ENCODE assay signal across 10 mouse cellular contexts in the genomic region with DNA sequence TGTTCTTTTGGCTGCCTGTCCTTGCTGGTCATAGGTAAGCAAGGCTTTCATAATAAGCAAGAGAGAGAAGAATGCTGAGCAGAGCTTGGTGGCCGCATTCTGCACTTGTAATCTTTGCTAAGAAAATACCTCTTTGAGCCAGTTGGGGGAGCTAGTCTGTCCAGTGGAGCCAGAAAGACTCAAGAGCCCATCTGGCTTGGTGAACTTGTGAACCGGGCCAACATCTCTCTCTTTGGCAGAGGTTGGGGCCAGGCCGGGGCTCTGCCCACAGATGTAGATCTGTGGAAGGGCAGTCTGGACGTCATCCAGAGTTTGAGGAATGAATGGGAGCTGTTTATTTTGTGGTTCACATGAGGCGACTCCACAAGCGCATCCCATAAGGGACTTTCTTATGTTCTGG. TPM values are rescaled to one million over a fixed set of nuclear protein-coding genes. Genes with fewer than 3 reads are reported as not detected.
DNase-seq lines count a peak whose midpoint lies in the region; ATAC-seq and TF ChIP-seq lines count a peak whose summit lies in the region.
"Had no signal": no experiment of that assay in that cellular context is flagged by ENCODE, and none has a peak within 500 bp of the region (broad histone marks: within the 10 kb centered on the region; RNA-seq: fewer than 3 reads in every experiment).

No protein-coding gene starts in this region.

- H3K9me3 ChIP-seq in forebrain, postnatal 0 days (ENCODE audit: low read length) = no peaks in the 10 kb centered on the region
- H3K9me3 ChIP-seq in forebrain, embryonic 15.5 days = no peaks in the 10 kb centered on the region
- H3K9me3 ChIP-seq in liver, embryonic 14.5 days (ENCODE audit: control insufficient read depth, low read length) = no peaks in the 10 kb centered on the region
- H3K9me3 ChIP-seq in liver, embryonic 11.5 days (ENCODE audit: control insufficient read depth, low read length) = no peaks in the 10 kb centered on the region
- H3K9me3 ChIP-seq in ES-Bruce4 (replicated peaks; ENCODE audit: control insufficient read depth, insufficient read depth, low read length, poor library complexity, severe bottlenecking) = no peaks in the 10 kb centered on the region
- H3K9me3 ChIP-seq in kidney, embryonic 16.5 days (ENCODE audit: low read length) = no peaks in the 10 kb centered on the region
- H3K9me3 ChIP-seq: G1E had no signal

- no peak overlapping the region for H3K9ac ChIP-seq in forebrain, postnatal 0 days
- no peak overlapping the region for H3K9ac ChIP-seq in forebrain, embryonic 15.5 days (replicated peaks)
- no peak overlapping the region for H3K9ac ChIP-seq in liver, embryonic 14.5 days (replicated peaks)
- H3K9ac ChIP-seq in liver, embryonic 11.5 days (ENCODE audit: low read depth, low read length) = no peak overlapping the region
- no peak overlapping the region for H3K9ac ChIP-seq in ES-Bruce4 (ENCODE audit: low read depth, poor library complexity, severe bottlenecking)
- no peak overlapping the region for H3K9ac ChIP-seq in kidney, embryonic 16.5 days (replicated peaks; ENCODE audit: low read length)

- H3K27ac ChIP-seq in forebrain, postnatal 0 days (ENCODE audit: low read depth, low read length) = no peak overlapping the region
- H3K27ac ChIP-seq in forebrain, embryonic 15.5 days (replicated peaks) = no peak overlapping the region
- H3K27ac ChIP-seq in liver, embryonic 14.5 days = no peak overlapping the region
- no peak overlapping the region for H3K27ac ChIP-seq in liver, embryonic 11.5 days (ENCODE audit: low read depth, low read length)
- no peak overlapping the region for H3K27ac ChIP-seq in ES-Bruce4 (ENCODE audit: insufficient read depth, low read length)
- no peak overlapping the region for H3K27ac ChIP-seq in kidney, embryonic 16.5 days (ENCODE audit: low read length)

- no peaks in the 10 kb centered on the region for H3K27me3 ChIP-seq in forebrain, postnatal 0 days (ENCODE audit: insufficient read depth, low read length)
- no peaks in the 10 kb centered on the region for H3K27me3 ChIP-seq in forebrain, embryonic 15.5 days
- H3K27me3 ChIP-seq in liver, embryonic 14.5 days (ENCODE audit: control insufficient read depth, insufficient read depth, low read length) = no peaks in the 10 kb centered on the region
- H3K27me3 ChIP-seq in liver, embryonic 11.5 days (replicated peaks; ENCODE audit: control insufficient read depth, insufficient read depth, low read length) = no peaks in the 10 kb centered on the region
- H3K27me3 ChIP-seq in ES-Bruce4 (ENCODE audit: control insufficient read depth, insufficient read depth, low read length, poor library complexity, severe bottlenecking) = no peaks in the 10 kb centered on the region
- H3K27me3 ChIP-seq in kidney, embryonic 16.5 days (ENCODE audit: insufficient read depth, low read length) = no peaks in the 10 kb centered on the region

- peak; percentile 55 for TF ChIP-seq CTCF in forebrain, postnatal 0 days (IDR thresholded peaks at IDR 0.05; ENCODE audit: low read depth)
- peak; percentile 32; the same call in 1 of the 2 replicates for TF ChIP-seq CTCF in liver, embryonic 14.5 days (IDR thresholded peaks at IDR 0.05; ENCODE audit: low read depth)
- peak; percentile 25 for TF ChIP-seq CTCF in ES-Bruce4 (IDR thresholded peaks at IDR 0.05; ENCODE audit: low read depth, low read length)

- no peak overlapping the region for H3K4me2 ChIP-seq in forebrain, postnatal 0 days (ENCODE audit: low read depth)
- no peak overlapping the region for H3K4me2 ChIP-seq in forebrain, embryonic 15.5 days (replicated peaks)
- no peak overlapping the region for H3K4me2 ChIP-seq in liver, embryonic 14.5 days (ENCODE audit: low read depth)
- no peak overlapping the region for H3K4me2 ChIP-seq in liver, embryonic 11.5 days
- H3K4me2 ChIP-seq in kidney, embryonic 16.5 days (replicated peaks; ENCODE audit: low read depth, low read length) = no peak overlapping the region

- H3K4me1 ChIP-seq in forebrain, postnatal 0 days (ENCODE audit: insufficient read depth) = no peaks in the 10 kb centered on the region
- H3K4me1 ChIP-seq in forebrain, embryonic 15.5 days = no peaks in the 10 kb centered on the region
- no peaks in the 10 kb centered on the region for H3K4me1 ChIP-seq in liver, embryonic 14.5 days (replicated peaks; ENCODE audit: control insufficient read depth in 2 of 2, insufficient read depth in 2 of 2, low read length in 1 of 2)
- no peaks in the 10 kb centered on the region for H3K4me1 ChIP-seq in liver, embryonic 11.5 days (replicated peaks; ENCODE audit: control insufficient read depth, insufficient read depth, low read length)
- H3K4me1 ChIP-seq in ES-Bruce4 (ENCODE audit: control insufficient read depth, insufficient read depth, low read length) = no peaks in the 10 kb centered on the region
- H3K4me1 ChIP-seq in kidney, embryonic 16.5 days (ENCODE audit: insufficient read depth, low read length) = no peaks in the 10 kb centered on the region

- H3K36me3 ChIP-seq in forebrain, postnatal 0 days (ENCODE audit: insufficient read depth) = no peaks in the 10 kb centered on the region
- H3K36me3 ChIP-seq in forebrain, embryonic 15.5 days = no peaks in the 10 kb centered on the region
- H3K36me3 ChIP-seq in liver, embryonic 14.5 days (replicated peaks; ENCODE audit: control insufficient read depth, insufficient read depth, low read depth) = no peaks in the 10 kb centered on the region
- H3K36me3 ChIP-seq in liver, embryonic 11.5 days (ENCODE audit: control insufficient read depth, insufficient read depth, low read length) = no peaks in the 10 kb centered on the region
- H3K36me3 ChIP-seq in ES-Bruce4 (ENCODE audit: control insufficient read depth, insufficient read depth, low read length, poor library complexity, severe bottlenecking) = no peaks in the 10 kb centered on the region
- no peaks in the 10 kb centered on the region for H3K36me3 ChIP-seq in kidney, embryonic 16.5 days (ENCODE audit: insufficient read depth, low read length)
- H3K36me3 ChIP-seq: G1E had no signal

- TF ChIP-seq POLR2A in ES-Bruce4 (IDR thresholded peaks at IDR 0.05; ENCODE audit: insufficient read depth, low read length) = no peak

- no peak overlapping the region for H3K4me3 ChIP-seq in forebrain, postnatal 0 days (ENCODE audit: low read depth, low read length)
- no peak overlapping the region for H3K4me3 ChIP-seq in forebrain, embryonic 15.5 days
- H3K4me3 ChIP-seq in liver, embryonic 14.5 days (ENCODE audit: insufficient read depth in 1 of 2, low read depth in 2 of 2, low read length in 2 of 2) = no peak overlapping the region
- no peak overlapping the region for H3K4me3 ChIP-seq in liver, embryonic 11.5 days (ENCODE audit: low read depth, low read length)
- no peak overlapping the region for H3K4me3 ChIP-seq in ES-Bruce4 (ENCODE audit: low read depth, low read length)
- H3K4me3 ChIP-seq in kidney, embryonic 16.5 days (ENCODE audit: low read length) = no peak overlapping the region

- WGBS in forebrain, postnatal 0 days = 71% methylated on average over 6 of the region's 6 CpGs
- WGBS in forebrain, embryonic 15.5 days = 80% methylated on average over 6 of the region's 6 CpGs
- WGBS in liver, embryonic 14.5 days (ENCODE audit: insufficient replicate concordance) = 55% methylated on average over 6 of the region's 6 CpGs
- whole genome bisulfite sequencing in liver, embryonic 11.5 days = 74% methylated on average over 6 of the region's 6 CpGs
- WGBS in kidney, embryonic 16.5 days = 63% methylated on average over 6 of the region's 6 CpGs

- no peak for TF ChIP-seq EP300 in liver, embryonic 14.5 days (IDR thresholded peaks at IDR 0.05; ENCODE audit: low read depth)
- TF ChIP-seq EP300 in ES-Bruce4 (IDR thresholded peaks at IDR 0.05; ENCODE audit: insufficient read depth, low read depth, low read length) = no peak

- no peak for ATAC-seq in forebrain, postnatal 0 days
- no peak for ATAC-seq in forebrain, embryonic 15.5 days (replicated peaks)
- ATAC-seq in liver, embryonic 14.5 days (ENCODE audit: insufficient read depth) = no peak
- ATAC-seq in liver, embryonic 11.5 days (replicated peaks; ENCODE audit: low FRiP score) = no peak
- 0 out of 2 replicates have a peak, but pooled peaks have one; percentile 20 for ATAC-seq in granulocyte monocyte progenitor cell, adult 5-6 weeks (replicated peaks; ENCODE audit: poor library complexity, severe bottlenecking)
- ATAC-seq in kidney, embryonic 16.5 days (ENCODE audit: low FRiP score, low TSS enrichment) = no peak

- no peak for DNase-seq in forebrain, postnatal 0 days
- no peak for DNase-seq in liver, embryonic 14.5 days (ENCODE audit: low read depth in 3 of 3, low spot score in 3 of 3)
- DNase-seq in liver, embryonic 11.5 days (ENCODE audit: low spot score) = no peak
- DNase-seq in kidney, adult 9 months = no peak
- DNase-seq: thymus, postnatal 25 days had no signal

RNA-seq across cellular contexts. Expression of gene Plekhb2, which starts 44.1 kb away (rescaled TPM):
- 74.1 and 80.5 TPM in 2 replicates for total RNA-seq in forebrain, postnatal 0 days (2014; rRNA removed)
- 72.6 and 86.1 TPM in 2 replicates for polyA plus RNA-seq in forebrain, postnatal 0 days (2015; fragmentation: Nextera tagmentation; extraction: Ambion mirVana)
- 64.2 and 71.8 TPM in 2 replicates for polyA plus RNA-seq in forebrain, embryonic 15.5 days (2015; fragmentation: Nextera tagmentation; extraction: Ambion mirVana)
- 2.9 and 4.0 TPM in 2 replicates for polyA plus RNA-seq in liver, embryonic 14.5 days (2012; rRNA removed)
- 8.0 and 8.1 TPM in 2 replicates for polyA plus RNA-seq in liver, embryonic 14.5 days (2014; fragmentation: Nextera tagmentation; extraction: Ambion mirVana)
- polyA plus RNA-seq in liver, embryonic 11.5 days (2014; fragmentation: Nextera tagmentation; extraction: Ambion mirVana) = 18.0 and 19.5 TPM in 2 replicates
- polyA plus RNA-seq in ES-Bruce4 (2011; ENCODE audit: insufficient read depth, insufficient read length, low read depth, missing spikeins) = 23.0 and 33.3 TPM in 2 replicates
- total RNA-seq in granulocyte monocyte progenitor cell, adult 5-6 weeks (2014; fragmentation: Nextera tagmentation) = 26.0 and 29.6 TPM in 2 replicates
- 16.4 and 19.3 TPM in 2 replicates for total RNA-seq in granulocyte monocyte progenitor cell, adult 5-6 weeks (2017)
- 53.2 and 58.0 TPM in 2 replicates for polyA plus RNA-seq in kidney, embryonic 16.5 days (2015; fragmentation: Nextera tagmentation; extraction: Ambion mirVana)

RNA-seq across cellular contexts. Expression of gene Fam168b, which starts 51.0 kb away (rescaled TPM):
- total RNA-seq in forebrain, postnatal 0 days (2014; rRNA removed) = 244 and 334 TPM in 2 replicates
- polyA plus RNA-seq in forebrain, postnatal 0 days (2015; fragmentation: Nextera tagmentation; extraction: Ambion mirVana) = 81.9 and 100 TPM in 2 replicates
- 169 and 171 TPM in 2 replicates for polyA plus RNA-seq in forebrain, embryonic 15.5 days (2015; fragmentation: Nextera tagmentation; extraction: Ambion mirVana)
- polyA plus RNA-seq in liver, embryonic 14.5 days (2012; rRNA removed) = 19.8 and 22.9 TPM in 2 replicates
- polyA plus RNA-seq in liver, embryonic 14.5 days (2014; fragmentation: Nextera tagmentation; extraction: Ambion mirVana) = 11.0 and 13.0 TPM in 2 replicates
- polyA plus RNA-seq in liver, embryonic 11.5 days (2014; fragmentation: Nextera tagmentation; extraction: Ambion mirVana) = 54.5 and 56.3 TPM in 2 replicates
- 65.3 and 71.4 TPM in 2 replicates for polyA plus RNA-seq in ES-Bruce4 (2011; ENCODE audit: insufficient read depth, insufficient read length, low read depth, missing spikeins)
- total RNA-seq in granulocyte monocyte progenitor cell, adult 5-6 weeks (2014; fragmentation: Nextera tagmentation) = 45.7 and 55.5 TPM in 2 replicates
- total RNA-seq in granulocyte monocyte progenitor cell, adult 5-6 weeks (2017) = 54.2 and 59.6 TPM in 2 replicates
- polyA plus RNA-seq in kidney, embryonic 16.5 days (2015; fragmentation: Nextera tagmentation; extraction: Ambion mirVana) = 69.1 and 83.2 TPM in 2 replicates
